Mouse (Mus musculus) embryonic fibroblast, embryonic 13.5 days (primary cell): ENCODE measurements around the gene Tor4a. TPM values are rescaled to one million over a fixed set of nuclear protein-coding genes. Genes with fewer than 3 reads are reported as not detected.

Experiments used
- H3K27ac ChIP-seq: 2 replicates; pipeline ENCODE4 v1.5.1; 2012; ENCODE audit warnings: low read length, control low read depth, inconsistent platforms; ENCODE audit not compliant: insufficient read depth
- H3K4me1 ChIP-seq: 2 replicates; pipeline ENCODE4 v1.6.1; 2011; ENCODE audit warnings: low read length; ENCODE audit not compliant: control insufficient read depth, insufficient read depth
- H3K4me3 ChIP-seq: 2 replicates; pipeline ENCODE4 v1.5.1; 2011; ENCODE audit warnings: mild to moderate bottlenecking, control low read depth, low read length; ENCODE audit not compliant: insufficient read depth
- CTCF ChIP-seq: IDR thresholded peaks from 2 replicates; pipeline ENCODE4 v1.5.1; 2011; ENCODE audit warnings: mild to moderate bottlenecking, control low read depth, low read length, moderate library complexity, borderline replicate concordance; ENCODE audit not compliant: insufficient read depth
- POLR2A ChIP-seq: IDR thresholded peaks from 2 replicates; pipeline ENCODE4 v1.6.1; 2011; ENCODE audit warnings: low read depth, mild to moderate bottlenecking, control low read depth, low read length, moderate library complexity
- polyA plus RNA-seq: library from polyadenylated mRNA; stranded (reverse); fragments of >200 nt; gene quantifications from 2 replicates; pipeline ENCODE4 v1.2.4, GENCODE M21; 2011; ENCODE audit warnings: low read depth; ENCODE audit not compliant: missing spikeins, insufficient read length

Tor4a gene
- polyA plus RNA-seq, 1 experiment: 17.5 TPM

DNA sequence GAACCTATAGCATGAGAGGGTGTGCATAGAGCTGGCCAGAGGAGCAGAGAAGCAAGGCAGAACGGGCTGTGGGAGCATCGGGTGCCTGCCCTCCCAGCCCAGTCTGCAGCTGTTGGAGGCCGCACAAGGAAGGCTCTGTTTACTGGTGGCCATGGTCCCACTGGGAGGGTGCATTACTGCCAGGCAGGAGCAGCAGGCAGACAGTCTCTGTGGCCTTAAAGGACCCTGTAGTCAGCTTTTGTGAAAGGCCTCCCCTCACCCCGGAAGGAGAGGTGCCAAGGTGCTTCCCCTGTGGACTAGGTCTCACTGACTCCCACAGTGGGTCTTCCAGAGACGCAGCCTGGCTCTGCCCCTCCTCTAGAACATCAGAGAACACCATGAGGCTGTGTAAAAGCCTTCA lies 30.2 kb upstream of the Tor4a start:
- TF ChIP-seq CTCF (no peak), POLR2A (no peak)
- H3K27ac ChIP-seq: no peak overlapping the region
- peaks cover 3% of the 10 kb centered on the region; the same call in 1 of the 2 replicates for H3K4me1 ChIP-seq

DNA sequence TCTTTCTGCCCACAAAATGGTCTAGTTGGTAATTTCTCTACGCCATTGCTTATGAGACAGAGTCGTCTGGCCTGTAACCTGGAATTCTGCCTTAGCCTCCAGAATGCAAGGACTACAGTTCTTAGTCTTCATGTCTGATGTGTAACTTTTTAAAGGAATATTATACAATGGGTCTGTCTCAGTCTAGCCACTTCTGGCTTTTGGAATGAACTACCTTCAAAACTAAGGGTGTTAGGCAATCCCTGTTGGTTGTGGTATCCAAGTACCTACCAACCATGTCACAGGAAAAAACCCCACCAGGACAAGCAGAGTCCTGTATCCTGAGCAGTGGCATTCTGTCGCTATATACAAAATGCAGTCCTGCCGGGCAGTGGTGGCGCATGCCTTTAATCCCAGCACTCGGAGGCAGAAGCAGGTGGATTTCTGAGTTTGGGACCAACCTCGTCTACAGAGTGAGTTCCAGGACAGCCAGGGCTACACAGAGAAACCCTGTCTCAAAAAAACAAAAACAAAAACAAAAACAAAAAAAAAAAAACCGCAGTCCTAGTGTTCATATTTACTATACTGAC lies 29.2 kb upstream of the Tor4a start:
- Histone ChIP-seq H3K4me3 (no peak overlapping the region; the same call in 1 of the 2 replicates), H3K4me1 (peaks cover 3% of the 10 kb centered on the region; the same call in 1 of the 2 replicates), H3K27ac (peak overlapping the region; percentile 98)
- 0 out of 2 replicates have a peak, but pooled peaks have one; percentile 17 for TF ChIP-seq POLR2A
- TF ChIP-seq CTCF: no peak

More for the DNA sequence above, 30.2 kb upstream of the Tor4a start:
- no peak overlapping the region for H3K4me3 ChIP-seq

DNA sequence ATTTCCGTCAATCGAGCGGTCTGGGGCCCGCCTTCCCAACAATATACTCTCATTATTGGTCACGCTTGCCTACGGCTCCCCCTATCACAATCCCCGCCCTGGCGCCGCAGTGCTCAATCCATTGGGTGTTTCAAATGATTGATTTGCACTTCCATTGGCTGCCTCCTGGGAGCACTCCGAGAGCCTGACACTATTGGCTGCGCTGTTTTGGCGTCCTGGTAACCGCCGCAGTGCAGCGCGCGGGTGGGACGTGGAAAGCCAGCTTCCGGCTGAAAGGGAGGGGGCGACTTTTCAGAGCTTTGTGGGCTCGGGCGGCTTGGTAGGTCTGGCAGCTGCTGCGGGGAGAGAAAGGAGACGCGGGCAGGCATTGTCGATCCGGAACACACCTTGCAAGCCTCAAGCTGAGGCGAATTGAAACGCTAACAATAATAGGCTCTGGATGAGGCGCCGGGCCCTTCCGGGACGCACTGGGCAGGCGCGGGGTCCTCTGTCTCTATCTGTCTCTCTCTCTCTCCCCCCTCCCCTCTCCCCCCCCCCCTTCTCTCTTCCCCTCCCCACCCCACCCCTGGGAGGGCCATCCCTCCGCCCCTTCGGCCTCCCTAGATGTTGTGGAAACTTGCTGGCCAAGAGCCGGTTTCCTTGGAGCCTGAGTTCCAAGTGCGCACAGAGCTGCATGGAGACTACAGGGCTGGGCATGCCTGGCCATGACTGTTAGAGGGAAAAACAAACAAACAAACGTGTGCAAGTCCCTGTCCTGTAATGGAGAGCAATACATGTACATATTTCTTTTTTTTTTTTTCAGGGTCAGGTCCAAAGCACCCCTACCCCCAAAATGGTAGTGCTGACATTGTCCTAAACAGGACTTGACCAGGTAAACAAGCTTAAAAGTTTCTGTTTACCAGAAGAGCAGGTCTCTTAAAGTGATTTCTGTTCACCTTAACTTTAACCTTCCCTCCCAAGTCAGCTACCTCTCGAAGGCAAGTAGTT lies 28.4 kb upstream of the Tor4a start:
- peak; percentile 66 for TF ChIP-seq POLR2A
- TF ChIP-seq CTCF: no peak
- Histone ChIP-seq H3K27ac (peak overlapping the region; percentile 98), H3K4me1 (peaks cover 3% of the 10 kb centered on the region; the same call in 1 of the 2 replicates), H3K4me3 (peak overlapping the region; percentile 54)

DNA sequence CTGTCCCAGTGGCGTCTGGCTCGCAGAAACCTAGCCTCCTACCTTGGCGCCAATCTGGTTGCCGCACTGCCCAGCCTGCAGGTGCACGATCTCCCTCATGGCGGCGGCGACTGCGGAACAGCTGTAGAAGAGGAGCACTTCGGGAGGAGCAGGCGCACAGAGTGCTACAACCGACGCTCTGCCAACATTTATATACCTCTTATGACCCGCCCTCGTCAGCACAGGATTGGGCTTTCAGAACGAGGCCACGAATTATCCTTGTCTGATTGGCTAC lies 27.7 kb upstream of the Tor4a start, which contains the start of gene Tubb4b:
Gene Tubb4b (minus strand): TSS at position 211 of the 274 bp plus-strand sequence.
- no peak for TF ChIP-seq CTCF
- peak; percentile 100 for TF ChIP-seq POLR2A
- H3K4me1 ChIP-seq: peaks cover 3% of the 10 kb centered on the region; the same call in 1 of the 2 replicates

DNA sequence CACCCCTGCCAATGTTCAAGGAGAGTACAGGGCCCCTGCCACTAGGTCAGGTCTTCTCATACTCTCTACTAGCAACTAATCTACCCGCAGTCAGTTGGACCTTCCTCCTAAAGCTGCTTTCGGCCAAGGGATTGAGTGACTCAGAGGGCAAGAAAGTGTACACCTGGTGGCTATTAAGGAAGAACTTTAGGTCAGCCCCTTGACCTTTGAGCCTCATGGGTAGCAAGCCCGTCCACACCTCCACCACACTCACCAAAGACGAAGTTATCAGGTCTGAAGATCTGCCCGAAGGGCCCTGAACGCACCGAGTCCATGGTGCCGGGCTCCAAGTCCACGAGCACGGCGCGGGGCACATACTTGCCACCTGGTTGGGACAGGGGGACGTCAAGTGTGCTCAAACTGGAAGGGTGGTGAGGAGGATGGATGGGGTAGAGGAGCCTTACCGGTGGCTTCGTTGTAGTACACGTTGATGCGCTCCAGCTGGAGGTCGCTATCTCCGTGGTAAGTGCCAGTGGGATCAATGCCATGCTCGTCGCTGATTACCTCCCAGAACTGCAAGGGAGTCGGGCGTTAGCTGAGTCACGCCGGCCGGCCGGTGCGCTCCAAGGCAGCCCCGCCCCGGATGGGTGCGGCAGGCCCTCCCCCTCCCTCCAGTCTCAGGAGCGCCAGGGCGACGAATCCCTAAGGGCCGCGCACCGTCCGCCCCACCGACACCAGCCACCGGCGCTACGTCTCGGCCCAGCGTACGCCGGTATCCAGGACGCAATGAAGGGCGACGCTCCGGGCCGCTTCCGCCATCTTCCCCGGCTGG lies 27.2 kb upstream of the Tor4a start:
- H3K4me3 ChIP-seq: peak overlapping the region; percentile 94
- peak overlapping the region; percentile 73 for H3K27ac ChIP-seq
- peaks cover 3% of the 10 kb centered on the region; the same call in 1 of the 2 replicates for H3K4me1 ChIP-seq
- TF ChIP-seq POLR2A (no peak), CTCF (no peak)

More for the DNA sequence above, 27.7 kb upstream of the Tor4a start, which contains the start of gene Tubb4b:
- Histone ChIP-seq H3K27ac (peak within 1 kb of the TSS; percentile 98), H3K4me3 (peak within 1 kb of the TSS; percentile 94)

DNA sequence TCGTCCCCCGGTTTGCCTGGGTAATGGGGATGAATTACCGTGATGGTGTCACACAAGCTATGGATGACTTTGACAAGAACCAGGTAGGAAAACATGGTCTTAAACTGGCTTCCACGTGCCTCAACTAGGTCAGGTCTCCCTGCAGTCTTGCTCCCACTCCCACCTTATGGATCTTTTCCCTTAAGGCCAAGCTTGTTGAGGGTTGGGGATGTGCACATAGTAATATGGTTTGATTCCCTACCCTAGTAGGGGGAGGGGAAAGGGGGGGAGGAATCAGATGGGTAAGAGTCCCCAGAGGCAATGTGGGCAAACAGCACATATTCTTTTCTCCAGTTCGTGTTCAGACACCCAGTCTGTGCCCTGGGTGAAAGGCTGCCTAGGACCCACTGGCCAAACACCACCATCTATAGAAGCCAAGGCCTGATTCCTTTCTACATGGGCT lies 24.7 kb upstream of the Tor4a start:
- Histone ChIP-seq H3K4me1 (peaks cover 3% of the 10 kb centered on the region; the same call in 1 of the 2 replicates), H3K4me3 (no peak overlapping the region), H3K27ac (no peak overlapping the region)
- TF ChIP-seq POLR2A: peak; percentile 65
- TF ChIP-seq CTCF: no peak

DNA sequence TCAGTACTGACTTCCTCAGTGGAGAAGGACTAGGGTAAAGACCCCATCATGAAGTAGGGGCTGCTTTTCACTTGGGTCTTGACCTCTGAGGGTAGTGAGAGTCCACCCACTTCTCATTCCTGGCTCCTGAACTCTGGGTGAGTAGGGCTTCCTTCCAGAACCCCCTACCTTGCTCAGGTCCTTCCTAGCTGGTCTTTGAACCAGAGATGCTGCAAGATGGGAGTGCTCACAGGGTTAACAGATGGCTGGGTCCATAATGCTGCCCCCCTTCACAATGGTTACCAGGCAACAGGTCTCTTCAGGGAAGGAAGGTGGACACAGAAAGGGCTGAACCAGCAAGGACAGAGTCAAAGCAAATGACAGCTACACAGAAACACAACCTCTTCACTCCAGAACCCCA lies 21.8 kb upstream of the Tor4a start, which contains the start of gene Fam166a:
Gene Fam166a (plus strand): TSS at position 301 of the 400 bp plus-strand sequence.
- Histone ChIP-seq H3K4me1 (no peaks in the 10 kb centered on the region), H3K27ac (no peak within 1 kb of the TSS), H3K4me3 (no peak within 1 kb of the TSS)
- no peak for TF ChIP-seq CTCF
- TF ChIP-seq POLR2A: no peak

DNA sequence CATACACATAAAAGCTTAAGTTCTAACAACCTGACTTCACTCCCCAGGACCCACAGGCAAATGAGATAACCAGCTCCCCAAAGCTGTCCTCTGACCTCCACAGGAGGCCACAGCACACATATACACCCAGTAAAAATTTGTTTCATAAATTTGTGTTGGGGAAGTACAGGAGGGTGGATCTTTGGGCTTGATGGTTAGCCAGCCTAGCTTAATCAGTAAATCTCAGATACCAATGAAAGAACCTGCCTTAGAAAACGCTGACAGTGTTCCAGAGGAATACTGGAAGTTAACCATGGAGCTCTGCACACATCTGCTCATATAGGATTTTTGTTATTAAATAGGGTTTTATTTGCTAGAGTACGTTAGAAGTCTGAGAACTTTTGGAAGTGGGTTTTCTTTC lies 21.0 kb upstream of the Tor4a start:
- H3K4me3 ChIP-seq: no peak overlapping the region
- no peak overlapping the region for H3K27ac ChIP-seq
- TF ChIP-seq CTCF: no peak
- no peak for TF ChIP-seq POLR2A
- no peaks in the 10 kb centered on the region for H3K4me1 ChIP-seq

DNA sequence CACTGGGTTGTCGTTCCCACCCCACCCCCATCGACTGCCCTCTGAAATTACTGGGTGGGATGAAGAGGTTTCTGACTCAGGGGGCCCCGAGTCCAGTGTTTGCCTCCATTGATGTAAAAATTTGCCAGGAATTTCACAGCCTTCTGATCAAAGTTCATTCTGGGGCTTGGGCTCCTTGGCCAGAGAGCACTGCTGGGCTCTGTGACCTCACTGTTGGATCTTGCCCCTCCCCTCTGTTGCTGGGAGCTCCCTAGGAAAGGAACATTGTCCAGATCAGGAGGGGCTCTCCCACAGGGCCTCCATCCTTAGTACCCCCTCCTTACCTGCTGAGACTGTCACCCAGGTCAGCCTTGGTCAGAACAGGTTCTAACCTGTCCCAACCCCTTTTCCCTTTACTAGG lies 17.8 kb upstream of the Tor4a start, which contains the start of gene Stpg3:
Gene Stpg3 (minus strand): TSS at position 194 of the 400 bp plus-strand sequence.
- TF ChIP-seq CTCF: no peak
- TF ChIP-seq POLR2A: no peak
- H3K4me1 ChIP-seq: no peaks in the 10 kb centered on the region
- no peak within 1 kb of the TSS for H3K4me3 ChIP-seq
- no peak within 1 kb of the TSS for H3K27ac ChIP-seq
